Mouse (Mus musculus): ENCODE measurements around the gene Arl2bp.

The Arl2bp gene

GRCm38 (mm10) chr8:94666456-94667308 lies at the start of gene Arl2bp:
Arl2bp (plus strand) TSS chr8:94666600.
- DNase-seq (ENCODE audit: low read depth, low spot score): peak; percentile 88

GRCm38 (mm10) chr8:94624885-94625284 lies 41.5 kb upstream of the Arl2bp start:
- no peak for DNase-seq (ENCODE audit: low read depth, low spot score)

- DNase-seq (ENCODE audit: low read depth, low spot score): no peak
These were observed 32.7 kb upstream of the Arl2bp start for GRCm38 (mm10) chr8:94633564-94634194.

- no peak for DNase-seq (ENCODE audit: low read depth, low spot score)
These were observed 32.2 kb upstream of the Arl2bp start for GRCm38 (mm10) chr8:94634211-94634610.

- no peak for DNase-seq (ENCODE audit: low read depth, low spot score)
These were observed 25.2 kb upstream of the Arl2bp start for GRCm38 (mm10) chr8:94641183-94641582.

- no peak for DNase-seq (ENCODE audit: low read depth, low spot score)
These were observed 24.5 kb upstream of the Arl2bp start for GRCm38 (mm10) chr8:94641938-94642337.

GRCm38 (mm10) chr8:94645202-94645601 lies 21.2 kb upstream of the Arl2bp start:
- DNase-seq (ENCODE audit: low read depth, low spot score): no peak

- no peak for DNase-seq (ENCODE audit: low read depth, low spot score)
These were observed 20.2 kb upstream of the Arl2bp start for GRCm38 (mm10) chr8:94646165-94646564.

GRCm38 (mm10) chr8:94649496-94649895 lies 16.9 kb upstream of the Arl2bp start:
- no peak for DNase-seq (ENCODE audit: low read depth, low spot score)

- no peak for DNase-seq (ENCODE audit: low read depth, low spot score)
These were observed 13.4 kb upstream of the Arl2bp start for GRCm38 (mm10) chr8:94652951-94653350.

- no peak for DNase-seq (ENCODE audit: low read depth, low spot score)
These were observed 11.4 kb upstream of the Arl2bp start for GRCm38 (mm10) chr8:94654994-94655393.

- DNase-seq (ENCODE audit: low read depth, low spot score): no peak
These were observed 8.4 kb upstream of the Arl2bp start for GRCm38 (mm10) chr8:94658031-94658430.

GRCm38 (mm10) chr8:94660418-94660817 lies 6.0 kb upstream of the Arl2bp start:
- no peak for DNase-seq (ENCODE audit: low read depth, low spot score)

GRCm38 (mm10) chr8:94664722-94665121 lies 1.7 kb upstream of the Arl2bp start:
- no peak for DNase-seq (ENCODE audit: low read depth, low spot score)

GRCm38 (mm10) chr8:94674384-94674783 lies 8.0 kb downstream of the Arl2bp start:
- DNase-seq (ENCODE audit: low read depth, low spot score): no peak

- no peak for DNase-seq (ENCODE audit: low read depth, low spot score)
These were observed 9.5 kb downstream of the Arl2bp start for GRCm38 (mm10) chr8:94675923-94676322.

GRCm38 (mm10) chr8:94678582-94678981 lies 12.2 kb downstream of the Arl2bp start:
- no peak for DNase-seq (ENCODE audit: low read depth, low spot score)

- DNase-seq (ENCODE audit: low read depth, low spot score): no peak
These were observed 14.0 kb downstream of the Arl2bp start for GRCm38 (mm10) chr8:94680414-94680813.

GRCm38 (mm10) chr8:94682732-94683524 lies 16.5 kb downstream of the Arl2bp start:
- DNase-seq (ENCODE audit: low read depth, low spot score): no peak

- no peak for DNase-seq (ENCODE audit: low read depth, low spot score)
These were observed 17.9 kb downstream of the Arl2bp start for GRCm38 (mm10) chr8:94684287-94684686.

GRCm38 (mm10) chr8:94685953-94686352 lies 19.6 kb downstream of the Arl2bp start:
- DNase-seq (ENCODE audit: low read depth, low spot score): no peak

- no peak for DNase-seq (ENCODE audit: low read depth, low spot score)
These were observed 28.3 kb downstream of the Arl2bp start for GRCm38 (mm10) chr8:94694701-94695100.
